Mouse (Mus musculus): Measurements from ENCODE around the gene Gbgt1. TPM values are rescaled to one million over a fixed set of nuclear protein-coding genes. Genes with fewer than 3 reads are reported as not detected.
"Not testable (repeated sequence)": the region's sequence is repeated elsewhere in the genome, so short reads cannot be mapped to it uniquely, and the experiment has no call there.

The Gbgt1 gene
- total and polyA plus RNA-seq, 2 experiments from 2014 or later = 0.42 TPM; not detected in 1

GRCm38 (mm10) chr2:28470591-28470990 lies 26.1 kb upstream of the Gbgt1 start:
- ATAC-seq (ENCODE audit: insufficient read depth, low read depth) (no peak), DNase-seq (ENCODE audit: low spot score) (no peak)
- Histone ChIP-seq H3K4me1 (ENCODE audit: control insufficient read depth, insufficient read depth) (peaks cover 6% of the 10 kb centered on the region; the same call in 1 of the 2 replicates), H3K27me3 (ENCODE audit: control insufficient read depth, insufficient read depth, low read length) (no peaks in the 10 kb centered on the region), H3K36me3 (replicated peaks; ENCODE audit: control insufficient read depth, insufficient read depth, low read length) (peaks cover 27% of the 10 kb centered on the region), H3K4me2 (ENCODE audit: low read depth, low read length) (no peak overlapping the region), H3K9me3 (replicated peaks; ENCODE audit: control insufficient read depth, low read length) (no peaks in the 10 kb centered on the region; the same call in 1 of the 2 replicates), H3K9ac (replicated peaks; ENCODE audit: low read depth, low read length) (no peak overlapping the region), H3K4me3 (ENCODE audit: low read depth, low read length) (no peak overlapping the region), H3K27ac (ENCODE audit: low read depth) (no peak overlapping the region)
- no peak for TF ChIP-seq EP300 (IDR thresholded peaks at IDR 0.05; ENCODE audit: low read depth)
- no peak for TF ChIP-seq CTCF (IDR thresholded peaks at IDR 0.05; ENCODE audit: low read depth)
- 96% methylated on average over 2 of the region's 2 CpGs for whole genome bisulfite sequencing

- not testable (repeated sequence) for H3K27ac ChIP-seq (ENCODE audit: low read depth); H3K9ac ChIP-seq (replicated peaks; ENCODE audit: low read depth, low read length); H3K4me1 ChIP-seq (ENCODE audit: control insufficient read depth, insufficient read depth); ATAC-seq (ENCODE audit: insufficient read depth, low read depth); DNase-seq (ENCODE audit: low spot score); H3K27me3 ChIP-seq (ENCODE audit: control insufficient read depth, insufficient read depth, low read length); H3K4me3 ChIP-seq (ENCODE audit: low read depth, low read length); H3K4me2 ChIP-seq (ENCODE audit: low read depth, low read length); H3K9me3 ChIP-seq (replicated peaks; ENCODE audit: control insufficient read depth, low read length)
- WGBS = 88% methylated on average over 8 of the region's 8 CpGs
- H3K36me3 ChIP-seq (replicated peaks; ENCODE audit: control insufficient read depth, insufficient read depth, low read length) = peaks cover 27% of the 10 kb centered on the region
These were observed 24.7 kb upstream of the Gbgt1 start for GRCm38 (mm10) chr2:28472011-28472410.

GRCm38 (mm10) chr2:28477993-28478392 lies 18.7 kb upstream of the Gbgt1 start:
- not testable (repeated sequence) for H3K27ac ChIP-seq (ENCODE audit: low read depth); H3K9me3 ChIP-seq (replicated peaks; ENCODE audit: control insufficient read depth, low read length); H3K4me3 ChIP-seq (ENCODE audit: low read depth, low read length); ATAC-seq (ENCODE audit: insufficient read depth, low read depth); H3K4me2 ChIP-seq (ENCODE audit: low read depth, low read length); H3K27me3 ChIP-seq (ENCODE audit: control insufficient read depth, insufficient read depth, low read length); DNase-seq (ENCODE audit: low spot score); H3K4me1 ChIP-seq (ENCODE audit: control insufficient read depth, insufficient read depth); H3K36me3 ChIP-seq (replicated peaks; ENCODE audit: control insufficient read depth, insufficient read depth, low read length); H3K9ac ChIP-seq (replicated peaks; ENCODE audit: low read depth, low read length)
- 89% methylated on average over 5 of the region's 5 CpGs for WGBS

GRCm38 (mm10) chr2:28479208-28480204 lies 17.2 kb upstream of the Gbgt1 start:
- Histone ChIP-seq H3K4me3 (ENCODE audit: low read depth, low read length) (no peak overlapping the region), H3K9me3 (replicated peaks; ENCODE audit: control insufficient read depth, low read length) (no peaks in the 10 kb centered on the region), H3K9ac (replicated peaks; ENCODE audit: low read depth, low read length) (no peak overlapping the region), H3K27me3 (ENCODE audit: control insufficient read depth, insufficient read depth, low read length) (no peaks in the 10 kb centered on the region), H3K36me3 (replicated peaks; ENCODE audit: control insufficient read depth, insufficient read depth, low read length) (no peaks in the 10 kb centered on the region), H3K4me1 (ENCODE audit: control insufficient read depth, insufficient read depth) (no peaks in the 10 kb centered on the region), H3K27ac (ENCODE audit: low read depth) (no peak overlapping the region), H3K4me2 (ENCODE audit: low read depth, low read length) (no peak overlapping the region)
- TF ChIP-seq EP300 (IDR thresholded peaks at IDR 0.05; ENCODE audit: low read depth) (no peak), CTCF (IDR thresholded peaks at IDR 0.05; ENCODE audit: low read depth) (no peak)
- DNase-seq (ENCODE audit: low spot score) = no peak
- 72% methylated on average over 20 of the region's 20 CpGs for WGBS
- no peak for ATAC-seq (ENCODE audit: insufficient read depth, low read depth)

GRCm38 (mm10) chr2:28483861-28484260 lies 12.8 kb upstream of the Gbgt1 start:
- H3K4me2 ChIP-seq (ENCODE audit: low read depth, low read length) = no peak overlapping the region
- no peak for ATAC-seq (ENCODE audit: insufficient read depth, low read depth)
- whole genome bisulfite sequencing = 67% methylated on average over 2 of the region's 2 CpGs
- no peaks in the 10 kb centered on the region for H3K9me3 ChIP-seq (replicated peaks; ENCODE audit: control insufficient read depth, low read length)
- no peaks in the 10 kb centered on the region for H3K4me1 ChIP-seq (ENCODE audit: control insufficient read depth, insufficient read depth)
- DNase-seq (ENCODE audit: low spot score) = no peak
- H3K36me3 ChIP-seq (replicated peaks; ENCODE audit: control insufficient read depth, insufficient read depth, low read length) = no peaks in the 10 kb centered on the region
- H3K9ac ChIP-seq (replicated peaks; ENCODE audit: low read depth, low read length) = no peak overlapping the region
- H3K27ac ChIP-seq (ENCODE audit: low read depth) = no peak overlapping the region
- H3K4me3 ChIP-seq (ENCODE audit: low read depth, low read length) = no peak overlapping the region
- no peak for TF ChIP-seq CTCF (IDR thresholded peaks at IDR 0.05; ENCODE audit: low read depth)
- TF ChIP-seq EP300 (IDR thresholded peaks at IDR 0.05; ENCODE audit: low read depth) = no peak
- H3K27me3 ChIP-seq (ENCODE audit: control insufficient read depth, insufficient read depth, low read length) = no peaks in the 10 kb centered on the region

- Histone ChIP-seq H3K4me3 (ENCODE audit: low read depth, low read length) (no peak overlapping the region), H3K9me3 (replicated peaks; ENCODE audit: control insufficient read depth, low read length) (no peaks in the 10 kb centered on the region), H3K27ac (ENCODE audit: low read depth) (no peak overlapping the region), H3K9ac (replicated peaks; ENCODE audit: low read depth, low read length) (no peak overlapping the region), H3K27me3 (ENCODE audit: control insufficient read depth, insufficient read depth, low read length) (no peaks in the 10 kb centered on the region), H3K4me1 (ENCODE audit: control insufficient read depth, insufficient read depth) (no peaks in the 10 kb centered on the region), H3K36me3 (replicated peaks; ENCODE audit: control insufficient read depth, insufficient read depth, low read length) (no peaks in the 10 kb centered on the region), H3K4me2 (ENCODE audit: low read depth, low read length) (no peak overlapping the region)
- DNase-seq (ENCODE audit: low spot score) (no peak), ATAC-seq (ENCODE audit: insufficient read depth, low read depth) (no peak)
- 70% methylated on average over 2 of the region's 2 CpGs for WGBS
- TF ChIP-seq EP300 (IDR thresholded peaks at IDR 0.05; ENCODE audit: low read depth) = no peak
- TF ChIP-seq CTCF (IDR thresholded peaks at IDR 0.05; ENCODE audit: low read depth) = no peak
These were observed 2.2 kb upstream of the Gbgt1 start for GRCm38 (mm10) chr2:28494521-28494920.

Measured in heart, postnatal 0 days (tissue).